Mouse (Mus musculus): ENCODE results near the gene Ppp1r36.

DNA sequence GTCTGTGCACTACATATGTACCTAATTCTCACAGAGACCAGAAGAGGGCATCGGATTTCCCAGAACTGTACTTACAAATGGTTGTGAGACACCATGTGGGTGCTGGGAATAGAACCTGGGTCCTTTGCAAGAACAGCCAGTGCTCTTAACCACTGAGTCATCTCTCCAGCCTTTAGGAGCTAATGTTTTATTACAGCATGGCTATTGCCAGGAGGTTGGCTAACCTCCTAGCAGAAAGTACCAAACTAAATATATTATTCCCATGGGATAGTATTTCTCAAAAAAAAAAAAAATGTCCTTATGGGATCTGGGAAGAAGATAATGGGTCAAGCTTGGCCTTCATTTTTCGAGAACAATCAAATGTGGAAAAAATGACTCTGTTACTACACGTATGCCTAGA lies 7.9 kb downstream of the Ppp1r36 start:
- no peak for TF ChIP-seq POLR2A (IDR thresholded peaks at IDR 0.05; ENCODE audit: borderline replicate concordance, control insufficient read depth, low read depth, low read length)
- no peak for TF ChIP-seq CTCF (IDR thresholded peaks at IDR 0.05; ENCODE audit: control insufficient read depth, insufficient read depth, low read length)

Data from bone marrow, adult 2 months (tissue).